Mouse (Mus musculus): ENCODE measurements around the gene Clasp2. TPM values are rescaled to one million over a fixed set of nuclear protein-coding genes. Genes with fewer than 3 reads are reported as not detected.
A peak's percentile ranks its signal among the peaks of the same experiment; 100 is the strongest.

The Clasp2 gene
- polyA plus RNA-seq, 1 experiment: 71.5 TPM

- Histone ChIP-seq H3K27me3 (ENCODE audit: control insufficient read depth, insufficient read depth, low read length, poor library complexity, severe bottlenecking) (no peaks in the 10 kb centered on the region), H3K9ac (ENCODE audit: low read depth, poor library complexity, severe bottlenecking) (no peak overlapping the region), H3K4me1 (ENCODE audit: control insufficient read depth, insufficient read depth, low read length) (no peaks in the 10 kb centered on the region), H3K4me3 (ENCODE audit: low read depth, low read length) (no peak overlapping the region), H3K36me3 (ENCODE audit: control insufficient read depth, insufficient read depth, low read length, poor library complexity, severe bottlenecking) (no peaks in the 10 kb centered on the region), H3K27ac (ENCODE audit: insufficient read depth, low read length) (no peak overlapping the region), H3K9me3 (replicated peaks; ENCODE audit: control insufficient read depth, insufficient read depth, low read length, poor library complexity, severe bottlenecking) (no peaks in the 10 kb centered on the region)
- no peak for TF ChIP-seq POLR2A (IDR thresholded peaks at IDR 0.05; ENCODE audit: insufficient read depth, low read length)
- no peak for TF ChIP-seq EP300 (IDR thresholded peaks at IDR 0.05; ENCODE audit: insufficient read depth, low read depth, low read length)
- TF ChIP-seq CTCF (IDR thresholded peaks at IDR 0.05; ENCODE audit: low read depth, low read length): no peak
Measured at GRCm38 (mm10) chr9:113726991-113727680, 14.1 kb upstream of the Clasp2 start.

- TF ChIP-seq POLR2A (IDR thresholded peaks at IDR 0.05; ENCODE audit: insufficient read depth, low read length): no peak
- TF ChIP-seq EP300 (IDR thresholded peaks at IDR 0.05; ENCODE audit: insufficient read depth, low read depth, low read length): no peak
- no peak for TF ChIP-seq CTCF (IDR thresholded peaks at IDR 0.05; ENCODE audit: low read depth, low read length)
- no peaks in the 10 kb centered on the region for H3K4me1 ChIP-seq (ENCODE audit: control insufficient read depth, insufficient read depth, low read length)
- no peak overlapping the region for H3K9ac ChIP-seq (ENCODE audit: low read depth, poor library complexity, severe bottlenecking)
- H3K27ac ChIP-seq (ENCODE audit: insufficient read depth, low read length): no peak overlapping the region
- no peak overlapping the region for H3K4me3 ChIP-seq (ENCODE audit: low read depth, low read length)
- H3K9me3 ChIP-seq (replicated peaks; ENCODE audit: control insufficient read depth, insufficient read depth, low read length, poor library complexity, severe bottlenecking): no peaks in the 10 kb centered on the region
- no peaks in the 10 kb centered on the region for H3K27me3 ChIP-seq (ENCODE audit: control insufficient read depth, insufficient read depth, low read length, poor library complexity, severe bottlenecking)
- no peaks in the 10 kb centered on the region for H3K36me3 ChIP-seq (ENCODE audit: control insufficient read depth, insufficient read depth, low read length, poor library complexity, severe bottlenecking)
Measured at GRCm38 (mm10) chr9:113731540-113731939, 9.7 kb upstream of the Clasp2 start.

- TF ChIP-seq POLR2A (IDR thresholded peaks at IDR 0.05; ENCODE audit: insufficient read depth, low read length) (no peak), EP300 (IDR thresholded peaks at IDR 0.05; ENCODE audit: insufficient read depth, low read depth, low read length) (no peak), CTCF (IDR thresholded peaks at IDR 0.05; ENCODE audit: low read depth, low read length) (no peak)
- H3K36me3 ChIP-seq (ENCODE audit: control insufficient read depth, insufficient read depth, low read length, poor library complexity, severe bottlenecking): no peaks in the 10 kb centered on the region
- no peaks in the 10 kb centered on the region for H3K4me1 ChIP-seq (ENCODE audit: control insufficient read depth, insufficient read depth, low read length)
- H3K27me3 ChIP-seq (ENCODE audit: control insufficient read depth, insufficient read depth, low read length, poor library complexity, severe bottlenecking): no peaks in the 10 kb centered on the region
- H3K27ac ChIP-seq (ENCODE audit: insufficient read depth, low read length): no peak overlapping the region
- H3K9me3 ChIP-seq (replicated peaks; ENCODE audit: control insufficient read depth, insufficient read depth, low read length, poor library complexity, severe bottlenecking): no peaks in the 10 kb centered on the region
- H3K9ac ChIP-seq (ENCODE audit: low read depth, poor library complexity, severe bottlenecking): no peak overlapping the region
- H3K4me3 ChIP-seq (ENCODE audit: low read depth, low read length): no peak overlapping the region
Measured at GRCm38 (mm10) chr9:113735920-113736319, 5.4 kb upstream of the Clasp2 start.

DNA sequence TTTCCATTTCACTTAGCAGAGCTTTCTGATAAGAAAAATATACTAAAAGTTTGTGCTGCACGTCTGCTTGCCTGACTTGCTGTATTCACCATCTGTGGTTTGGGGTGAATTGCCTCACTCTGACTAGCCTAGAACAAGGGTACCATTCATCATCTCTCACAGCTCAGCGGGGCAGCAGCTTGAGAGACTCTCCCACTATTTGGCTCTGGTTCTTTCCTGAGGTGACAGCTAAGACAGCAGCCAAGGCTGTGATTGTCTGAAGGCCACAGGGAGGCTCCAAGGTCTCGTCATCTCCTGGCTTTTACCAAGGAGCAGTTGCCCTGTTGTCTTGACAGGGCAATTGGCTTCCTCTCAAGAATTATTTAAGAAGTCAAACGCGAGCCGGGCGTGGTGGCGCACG is 3.3 kb upstream of the Clasp2 start:
- TF ChIP-seq POLR2A (IDR thresholded peaks at IDR 0.05; ENCODE audit: insufficient read depth, low read length) (no peak), CTCF (IDR thresholded peaks at IDR 0.05; ENCODE audit: low read depth, low read length) (no peak), EP300 (IDR thresholded peaks at IDR 0.05; ENCODE audit: insufficient read depth, low read depth, low read length) (no peak)
- no peaks in the 10 kb centered on the region for H3K36me3 ChIP-seq (ENCODE audit: control insufficient read depth, insufficient read depth, low read length, poor library complexity, severe bottlenecking)
- no peak overlapping the region for H3K4me3 ChIP-seq (ENCODE audit: low read depth, low read length)
- no peaks in the 10 kb centered on the region for H3K4me1 ChIP-seq (ENCODE audit: control insufficient read depth, insufficient read depth, low read length)
- H3K9ac ChIP-seq (ENCODE audit: low read depth, poor library complexity, severe bottlenecking): no peak overlapping the region
- H3K9me3 ChIP-seq (replicated peaks; ENCODE audit: control insufficient read depth, insufficient read depth, low read length, poor library complexity, severe bottlenecking): no peaks in the 10 kb centered on the region
- no peaks in the 10 kb centered on the region for H3K27me3 ChIP-seq (ENCODE audit: control insufficient read depth, insufficient read depth, low read length, poor library complexity, severe bottlenecking)
- H3K27ac ChIP-seq (ENCODE audit: insufficient read depth, low read length): no peak overlapping the region

DNA sequence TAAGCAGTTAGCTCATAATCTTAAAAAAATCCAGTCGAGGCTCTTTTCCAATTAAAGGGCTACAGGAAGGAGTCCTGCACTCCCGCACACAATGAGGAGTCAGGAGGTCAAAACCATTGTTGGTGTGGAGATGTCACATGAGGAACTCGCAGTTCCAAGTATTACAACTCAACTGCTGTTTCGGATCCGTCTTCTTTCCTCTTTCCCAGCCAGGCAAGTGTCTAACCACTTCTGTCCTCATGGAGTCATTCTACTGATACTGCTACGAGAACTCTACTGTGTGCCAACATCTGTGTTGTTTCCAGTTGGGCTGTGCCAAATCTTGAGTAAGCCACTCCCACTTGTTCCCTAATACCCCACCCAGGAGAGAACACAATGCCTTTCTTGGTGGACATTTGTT is 2.3 kb upstream of the Clasp2 start:
- no peak overlapping the region for H3K9ac ChIP-seq (ENCODE audit: low read depth, poor library complexity, severe bottlenecking)
- H3K36me3 ChIP-seq (ENCODE audit: control insufficient read depth, insufficient read depth, low read length, poor library complexity, severe bottlenecking): no peaks in the 10 kb centered on the region
- no peaks in the 10 kb centered on the region for H3K4me1 ChIP-seq (ENCODE audit: control insufficient read depth, insufficient read depth, low read length)
- TF ChIP-seq POLR2A (IDR thresholded peaks at IDR 0.05; ENCODE audit: insufficient read depth, low read length) (no peak), EP300 (IDR thresholded peaks at IDR 0.05; ENCODE audit: insufficient read depth, low read depth, low read length) (no peak), CTCF (IDR thresholded peaks at IDR 0.05; ENCODE audit: low read depth, low read length) (no peak)
- no peaks in the 10 kb centered on the region for H3K9me3 ChIP-seq (replicated peaks; ENCODE audit: control insufficient read depth, insufficient read depth, low read length, poor library complexity, severe bottlenecking)
- no peaks in the 10 kb centered on the region for H3K27me3 ChIP-seq (ENCODE audit: control insufficient read depth, insufficient read depth, low read length, poor library complexity, severe bottlenecking)
- no peak overlapping the region for H3K4me3 ChIP-seq (ENCODE audit: low read depth, low read length)
- no peak overlapping the region for H3K27ac ChIP-seq (ENCODE audit: insufficient read depth, low read length)

DNA sequence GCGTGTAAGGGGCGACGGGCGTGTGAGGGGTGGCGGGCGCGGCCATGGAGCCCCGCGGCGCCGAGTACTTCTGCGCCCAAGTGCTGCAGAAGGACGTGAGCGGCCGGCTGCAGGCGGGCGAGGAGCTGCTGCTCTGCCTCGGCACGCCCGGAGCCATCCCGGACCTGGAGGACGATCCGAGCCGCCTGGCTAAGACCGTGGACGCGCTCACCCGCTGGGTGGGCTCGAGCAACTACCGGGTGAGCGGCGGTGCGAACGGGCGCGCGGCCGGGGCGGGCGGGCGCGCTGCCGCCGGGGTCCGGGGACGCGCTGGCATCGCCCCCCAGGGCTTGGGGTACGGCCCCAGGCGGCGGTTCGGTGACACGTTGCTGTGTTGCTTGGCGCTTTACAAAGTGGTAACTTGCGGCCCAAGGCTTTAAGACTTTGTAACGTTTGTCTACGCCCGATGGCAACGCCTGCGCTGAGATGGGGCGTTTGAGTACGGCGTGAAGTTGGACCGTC is 414 bp downstream of the Clasp2 start:
- no peaks in the 10 kb centered on the region for H3K4me1 ChIP-seq (ENCODE audit: control insufficient read depth, insufficient read depth, low read length)
- no peaks in the 10 kb centered on the region for H3K27me3 ChIP-seq (ENCODE audit: control insufficient read depth, insufficient read depth, low read length, poor library complexity, severe bottlenecking)
- TF ChIP-seq CTCF (IDR thresholded peaks at IDR 0.05; ENCODE audit: low read depth, low read length) (no peak), POLR2A (IDR thresholded peaks at IDR 0.05; ENCODE audit: insufficient read depth, low read length) (no peak), EP300 (IDR thresholded peaks at IDR 0.05; ENCODE audit: insufficient read depth, low read depth, low read length) (no peak)
- no peak overlapping the region for H3K27ac ChIP-seq (ENCODE audit: insufficient read depth, low read length)
- peak overlapping the region; percentile 81 for H3K4me3 ChIP-seq (ENCODE audit: low read depth, low read length)
- H3K9me3 ChIP-seq (replicated peaks; ENCODE audit: control insufficient read depth, insufficient read depth, low read length, poor library complexity, severe bottlenecking): no peaks in the 10 kb centered on the region
- peak overlapping the region; percentile 94 for H3K9ac ChIP-seq (ENCODE audit: low read depth, poor library complexity, severe bottlenecking)
- H3K36me3 ChIP-seq (ENCODE audit: control insufficient read depth, insufficient read depth, low read length, poor library complexity, severe bottlenecking): no peaks in the 10 kb centered on the region

Measured in ES-Bruce4 (cell line).